8 mouse cellular contexts compared by ENCODE assay signal in genomic region chr16:42275518-42276215, GRCm38 (mm10).
A peak's percentile ranks its signal among the peaks of the same experiment; 100 is the strongest.
DNase-seq lines count a peak whose midpoint lies in the region; ATAC-seq lines count a peak whose summit lies in the region.

No protein-coding gene starts in this region.

- DNase-seq in embryo, embryonic 11 days = peak; percentile 35
- DNase-seq in embryo, embryonic 10 days (ENCODE audit: low spot score) = no peak
- peak; percentile 33 for DNase-seq in testis, postnatal 10 days (ENCODE audit: low spot score)
- no peak for DNase-seq in testis, postnatal 14 days (ENCODE audit: low spot score)
- peak; percentile 11 to 20 for DNase-seq in layer of hippocampus, postnatal 36 days
- DNase-seq in retina, postnatal 1 day = peak; percentile 67
- DNase-seq in lung, postnatal 14 days = no peak

- no peak for ATAC-seq in CD4-positive, CD25-positive, alpha-beta regulatory T cell, adult 4 months

Comparison
In these comparisons a context has a peak if more than half of its experiments do, and no peak if none do; other contexts are left out.
1. DNase-seq: peak in embryo, embryonic 11 days (single experiment), testis, postnatal 10 days (single experiment), layer of hippocampus, postnatal 36 days (2 of 2) and retina, postnatal 1 day (single experiment); none in embryo, embryonic 10 days (single experiment), testis, postnatal 14 days (single experiment) and lung, postnatal 14 days (single experiment).